Mouse (Mus musculus): Measurements from ENCODE around the gene Arid5a. TPM values are rescaled to one million over a fixed set of nuclear protein-coding genes. Genes with fewer than 3 reads are reported as not detected.

The Arid5a gene
- polyA plus RNA-seq (2012; rRNA removed), result 9.5 and 11.3 TPM in 2 replicates

- Histone ChIP-seq H3K4me3 (ENCODE audit: insufficient read depth, low read length) (peak within 1 kb of the TSS; percentile 65), H3K27ac (ENCODE audit: insufficient read depth, low read length) (peak within 1 kb of the TSS; percentile 17; the same call in 1 of the 2 replicates), H3K4me1 (ENCODE audit: control insufficient read depth, insufficient read depth, low read length) (peaks cover 2% of the 10 kb centered on the region; the same call in 1 of the 2 replicates)
- TF ChIP-seq CTCF (IDR thresholded peaks at IDR 0.05; ENCODE audit: extremely low read depth, insufficient read depth, low read length), result no peak
- TF ChIP-seq POLR2A (IDR thresholded peaks at IDR 0.05; ENCODE audit: extremely low read depth, insufficient read depth, low read length), result peak; percentile 98
Observed at GRCm38 (mm10) chr1:36307495-36308280, at the start of gene Arid5a. Arid5a (plus strand) TSS chr1:36307733.

GRCm38 (mm10) chr1:36258631-36259030, 48.9 kb upstream of the Arid5a start:
- no peaks in the 10 kb centered on the region for H3K4me1 ChIP-seq (ENCODE audit: control insufficient read depth, insufficient read depth, low read length)
- H3K4me3 ChIP-seq (ENCODE audit: insufficient read depth, low read length), result no peak overlapping the region
- no peak overlapping the region for H3K27ac ChIP-seq (ENCODE audit: insufficient read depth, low read length)
- TF ChIP-seq CTCF (IDR thresholded peaks at IDR 0.05; ENCODE audit: extremely low read depth, insufficient read depth, low read length) (no peak), POLR2A (IDR thresholded peaks at IDR 0.05; ENCODE audit: extremely low read depth, insufficient read depth, low read length) (no peak)

DNA sequence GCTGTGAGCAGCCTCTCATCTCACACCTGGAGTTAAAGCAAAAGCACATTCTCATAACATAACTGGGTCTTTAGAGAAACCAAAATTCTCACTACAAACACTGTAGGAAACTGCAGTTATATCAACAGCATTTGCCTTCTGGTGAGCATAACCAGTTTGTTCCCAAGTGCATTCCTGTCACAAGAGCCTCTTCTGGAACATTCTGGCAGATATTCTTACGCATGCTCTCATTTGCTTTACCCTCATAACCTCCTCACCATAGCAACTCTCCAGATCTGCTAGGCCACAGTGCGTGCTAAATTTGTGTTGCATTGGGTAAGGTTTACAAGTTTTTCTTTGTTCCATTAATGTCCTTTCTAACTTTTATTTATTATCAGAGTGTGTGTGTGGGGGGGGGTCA, 48.3 kb upstream of the Arid5a start:
- Histone ChIP-seq H3K4me3 (ENCODE audit: insufficient read depth, low read length) (no peak overlapping the region), H3K4me1 (ENCODE audit: control insufficient read depth, insufficient read depth, low read length) (no peaks in the 10 kb centered on the region), H3K27ac (ENCODE audit: insufficient read depth, low read length) (no peak overlapping the region)
- TF ChIP-seq POLR2A (IDR thresholded peaks at IDR 0.05; ENCODE audit: extremely low read depth, insufficient read depth, low read length) (no peak), CTCF (IDR thresholded peaks at IDR 0.05; ENCODE audit: extremely low read depth, insufficient read depth, low read length) (no peak)

GRCm38 (mm10) chr1:36260418-36260817, 47.1 kb upstream of the Arid5a start:
- TF ChIP-seq CTCF (IDR thresholded peaks at IDR 0.05; ENCODE audit: extremely low read depth, insufficient read depth, low read length) (no peak), POLR2A (IDR thresholded peaks at IDR 0.05; ENCODE audit: extremely low read depth, insufficient read depth, low read length) (no peak)
- Histone ChIP-seq H3K27ac (ENCODE audit: insufficient read depth, low read length) (no peak overlapping the region), H3K4me3 (ENCODE audit: insufficient read depth, low read length) (no peak overlapping the region), H3K4me1 (ENCODE audit: control insufficient read depth, insufficient read depth, low read length) (no peaks in the 10 kb centered on the region)

DNA sequence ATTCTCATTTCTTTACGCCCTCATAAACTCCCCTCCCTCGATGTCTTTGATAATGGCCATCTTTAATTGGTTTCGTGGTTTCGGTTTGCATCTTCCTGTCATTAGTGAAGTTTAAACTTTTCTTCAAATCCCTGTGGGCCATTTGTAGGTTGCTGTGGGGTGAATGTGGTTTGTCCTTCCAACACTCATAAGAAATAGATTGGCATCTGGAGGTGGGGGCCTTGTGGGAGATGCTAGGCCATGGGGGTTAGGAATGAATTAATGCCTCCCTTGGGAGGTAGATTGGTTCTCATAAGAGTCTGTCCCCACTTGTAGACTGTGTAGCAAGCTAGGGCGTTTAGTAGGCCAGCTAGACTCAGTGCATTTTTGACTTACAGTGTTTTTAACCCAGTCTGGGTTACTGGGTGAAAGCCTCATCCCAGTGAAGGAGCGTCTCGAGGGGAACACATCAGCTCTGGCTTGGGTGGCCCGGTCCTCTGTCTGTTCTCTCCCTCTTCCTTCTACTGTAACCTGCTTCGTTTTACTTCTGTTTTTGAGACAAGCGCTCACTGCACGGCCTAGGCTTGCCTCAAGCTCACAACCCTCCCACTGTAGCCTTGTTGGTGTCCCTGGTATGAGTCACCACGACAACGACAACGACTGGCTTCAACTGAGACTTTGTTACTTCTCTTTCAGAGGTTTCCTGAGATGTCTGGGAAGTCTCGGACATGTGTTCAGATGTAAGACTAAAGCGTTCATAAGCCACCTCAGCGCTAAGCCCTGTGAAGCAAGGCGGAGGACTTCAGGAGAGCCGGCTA, 45.6 kb upstream of the Arid5a start:
- H3K4me1 ChIP-seq (ENCODE audit: control insufficient read depth, insufficient read depth, low read length), result no peaks in the 10 kb centered on the region
- TF ChIP-seq POLR2A (IDR thresholded peaks at IDR 0.05; ENCODE audit: extremely low read depth, insufficient read depth, low read length) (no peak), CTCF (IDR thresholded peaks at IDR 0.05; ENCODE audit: extremely low read depth, insufficient read depth, low read length) (no peak)
- H3K4me3 ChIP-seq (ENCODE audit: insufficient read depth, low read length), result no peak overlapping the region
- no peak overlapping the region for H3K27ac ChIP-seq (ENCODE audit: insufficient read depth, low read length)

DNA sequence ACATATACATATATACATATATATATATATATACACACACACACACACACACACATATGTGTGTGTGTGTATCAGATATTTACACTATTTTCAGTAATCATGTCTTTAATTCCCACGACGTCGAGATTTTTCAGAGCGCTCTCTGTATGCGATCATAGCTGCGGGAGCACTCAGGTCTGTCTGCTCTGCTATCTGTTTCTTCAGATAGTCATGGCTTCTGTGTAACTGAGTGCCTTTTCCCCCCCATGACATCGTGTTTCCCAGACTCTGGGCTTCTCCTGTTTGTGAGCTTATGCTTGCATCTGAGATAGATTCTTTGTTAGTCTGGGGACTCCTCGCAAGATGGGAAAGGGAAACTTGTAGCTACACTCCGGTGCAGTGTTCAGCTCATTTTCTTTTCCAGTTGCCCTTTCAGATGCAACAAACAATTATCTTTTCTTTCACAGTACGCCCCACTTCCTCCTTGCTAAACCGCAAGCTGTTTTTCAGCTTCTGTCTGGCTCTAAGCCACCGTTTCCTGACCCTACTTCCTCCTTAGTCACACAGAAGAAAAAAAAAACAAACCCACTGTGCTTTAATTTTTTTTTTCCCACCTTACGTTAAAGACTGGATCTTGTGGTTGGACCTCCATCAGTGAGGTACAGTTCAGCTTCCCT, 43.6 kb upstream of the Arid5a start:
- Histone ChIP-seq H3K27ac (ENCODE audit: insufficient read depth, low read length) (no peak overlapping the region), H3K4me3 (ENCODE audit: insufficient read depth, low read length) (no peak overlapping the region), H3K4me1 (ENCODE audit: control insufficient read depth, insufficient read depth, low read length) (no peaks in the 10 kb centered on the region)
- no peak for TF ChIP-seq POLR2A (IDR thresholded peaks at IDR 0.05; ENCODE audit: extremely low read depth, insufficient read depth, low read length)

- no peak overlapping the region for H3K27ac ChIP-seq (ENCODE audit: insufficient read depth, low read length)
- no peak overlapping the region for H3K4me3 ChIP-seq (ENCODE audit: insufficient read depth, low read length)
- TF ChIP-seq POLR2A (IDR thresholded peaks at IDR 0.05; ENCODE audit: extremely low read depth, insufficient read depth, low read length), result no peak
- TF ChIP-seq CTCF (IDR thresholded peaks at IDR 0.05; ENCODE audit: extremely low read depth, insufficient read depth, low read length), result no peak
- H3K4me1 ChIP-seq (ENCODE audit: control insufficient read depth, insufficient read depth, low read length), result no peaks in the 10 kb centered on the region
Observed at GRCm38 (mm10) chr1:36266293-36266692, 41.2 kb upstream of the Arid5a start.

DNA sequence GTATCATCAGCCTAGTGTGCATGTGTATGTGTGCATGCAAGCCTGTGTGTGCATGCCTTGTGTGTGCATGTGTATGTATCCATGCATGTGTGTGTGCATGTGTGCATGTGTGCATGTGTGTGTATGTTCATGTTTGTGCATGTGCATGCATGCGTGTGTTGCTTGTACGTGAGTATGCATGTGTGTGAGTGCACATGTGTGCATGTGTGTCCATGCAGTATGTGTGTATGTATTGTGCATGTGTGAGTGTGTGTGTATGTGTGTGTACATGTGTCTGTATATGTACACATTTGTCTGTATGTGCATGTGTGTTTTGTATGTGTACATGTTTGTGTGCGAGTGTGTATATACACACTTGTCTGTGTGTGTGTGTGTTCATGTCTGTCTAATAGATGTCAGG, 39.9 kb upstream of the Arid5a start:
- Histone ChIP-seq H3K27ac (ENCODE audit: insufficient read depth, low read length) (no peak overlapping the region), H3K4me1 (ENCODE audit: control insufficient read depth, insufficient read depth, low read length) (no peaks in the 10 kb centered on the region), H3K4me3 (ENCODE audit: insufficient read depth, low read length) (no peak overlapping the region)
- no peak for TF ChIP-seq CTCF (IDR thresholded peaks at IDR 0.05; ENCODE audit: extremely low read depth, insufficient read depth, low read length)
- no peak for TF ChIP-seq POLR2A (IDR thresholded peaks at IDR 0.05; ENCODE audit: extremely low read depth, insufficient read depth, low read length)

DNA sequence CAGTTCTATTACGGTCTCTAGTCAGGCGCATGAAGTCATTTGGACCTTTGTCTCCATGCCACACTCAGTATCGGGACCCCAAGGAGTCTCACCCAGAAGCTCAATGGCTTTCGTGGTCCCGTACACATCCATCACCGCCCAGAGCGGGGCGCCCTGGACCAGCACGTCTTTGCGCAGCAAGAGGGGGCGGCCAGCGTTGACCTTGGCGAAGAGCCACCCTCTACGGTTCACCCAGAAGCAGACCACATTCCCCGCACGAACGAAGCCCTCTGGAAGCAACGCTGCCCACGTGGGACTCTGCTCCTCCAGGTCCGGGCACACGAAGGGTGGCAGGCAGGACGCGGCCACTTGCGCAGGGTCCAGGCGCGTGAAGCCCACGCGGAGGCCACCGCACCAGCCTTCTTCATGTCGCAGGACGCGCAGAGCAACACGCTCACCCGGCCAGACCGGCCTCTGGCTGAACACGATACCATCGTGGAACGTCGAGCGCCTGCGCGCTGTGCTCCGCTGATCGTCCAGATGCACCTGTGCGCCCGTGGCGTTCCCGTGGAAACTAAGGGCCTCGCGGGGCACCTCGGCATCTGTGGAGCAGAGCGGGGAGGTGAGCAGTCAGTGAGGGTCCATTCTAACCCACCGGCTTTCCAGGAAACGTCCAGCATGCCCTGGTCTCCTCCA, 38.3 kb upstream of the Arid5a start:
- H3K27ac ChIP-seq (ENCODE audit: insufficient read depth, low read length), result no peak overlapping the region
- no peak for TF ChIP-seq CTCF (IDR thresholded peaks at IDR 0.05; ENCODE audit: extremely low read depth, insufficient read depth, low read length)
- no peak for TF ChIP-seq POLR2A (IDR thresholded peaks at IDR 0.05; ENCODE audit: extremely low read depth, insufficient read depth, low read length)
- H3K4me1 ChIP-seq (ENCODE audit: control insufficient read depth, insufficient read depth, low read length), result no peaks in the 10 kb centered on the region
- H3K4me3 ChIP-seq (ENCODE audit: insufficient read depth, low read length), result no peak overlapping the region

Measured in cortical plate, adult 2 months (tissue).